Mouse (Mus musculus) left cerebral cortex, postnatal 4 days (tissue): ENCODE data around the gene Ccdc144b. TPM values are rescaled to one million over a fixed set of nuclear protein-coding genes. Genes with fewer than 3 reads are reported as not detected.

Experiments
- DNase-seq: peaks from one replicate; pipeline ENCODE4 v3.0.0-alpha.2; 2022
- intact Hi-C: fragments of 180-260 bp; cut with DNase I; formaldehyde crosslinking; loops from one replicate; pipeline ENCODE4 v1.15.1; 2025
- total RNA-seq, 2 experiments: library from RNA; stranded (reverse); gene quantifications; 2 replicates each; pipeline ENCODE4 v1.2.3; 2021

Gene Ccdc144b
- not detected for total RNA-seq

DNA sequence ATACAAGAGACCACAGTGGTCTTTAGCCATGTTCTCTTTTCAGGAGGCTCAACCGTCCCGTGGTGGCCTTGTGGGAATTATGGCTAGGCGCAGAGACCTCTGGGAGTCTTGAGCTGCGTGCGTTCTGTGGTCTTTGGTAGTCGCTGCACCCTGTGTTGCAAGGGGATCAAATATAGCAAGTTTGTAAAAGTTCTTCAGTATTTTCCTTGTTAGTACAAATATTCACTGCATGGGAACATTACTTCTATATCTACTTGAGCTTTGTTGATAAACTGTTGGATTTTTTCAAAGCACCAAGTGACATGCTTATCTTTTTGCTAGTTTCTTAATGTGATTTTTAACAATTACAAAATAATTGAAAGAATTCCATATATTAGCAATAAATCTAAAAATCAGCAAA, at the start of gene Ccdc144b:
Gene Ccdc144b, minus strand, starts transcription at position 101 of the 400 bp plus-strand sequence.
- intact Hi-C loops, result no loop called here
- no peak for DNase-seq

DNA sequence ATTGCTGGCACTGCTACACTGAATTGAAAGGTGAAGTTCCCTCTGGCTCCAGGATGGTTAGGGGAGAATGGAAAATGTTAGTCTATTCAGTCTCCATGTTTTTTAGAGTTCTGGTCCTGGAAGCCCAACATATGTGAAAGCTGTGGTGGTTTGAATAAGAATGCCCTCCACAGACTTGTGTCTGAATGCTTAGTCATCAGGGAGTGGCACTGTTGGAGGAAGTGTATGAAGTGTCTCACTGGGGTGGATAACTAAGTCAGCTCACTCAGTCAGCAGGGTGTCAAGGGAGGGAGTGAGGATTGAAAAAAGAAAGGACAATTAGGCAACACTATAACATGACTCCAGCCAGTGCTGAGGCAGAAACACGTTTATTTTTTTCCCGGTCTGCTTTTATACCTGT, 42.0 kb upstream of the Ccdc144b start:
- DNase-seq, result no peak
- intact Hi-C loops, result no loop called here

DNA sequence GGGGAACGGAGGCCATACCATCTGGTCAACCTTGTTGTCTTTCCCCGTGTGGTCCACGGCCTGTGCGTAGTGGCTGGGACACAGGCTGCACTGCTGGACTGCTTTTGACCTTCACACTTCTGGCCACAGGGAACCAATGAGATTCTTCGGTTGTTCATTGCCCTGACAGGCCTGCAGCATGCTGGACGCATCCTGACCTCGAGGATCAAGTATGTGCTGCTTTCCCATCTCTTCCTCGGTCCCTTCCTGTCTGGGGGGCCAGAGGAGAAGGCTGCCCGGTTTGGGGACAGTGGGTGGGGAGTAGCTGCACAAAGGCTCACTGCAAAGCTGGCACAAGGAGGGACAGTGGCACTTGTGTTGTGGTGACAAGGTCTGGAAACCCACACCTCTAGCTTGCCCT, 34.2 kb upstream of the Ccdc144b start:
- DNase-seq, result no peak
- intact Hi-C loops, result loop anchor here (10.0 kb wide), 1 partner anchor 357 kb away; no protein-coding TSS in a partner anchor

DNA sequence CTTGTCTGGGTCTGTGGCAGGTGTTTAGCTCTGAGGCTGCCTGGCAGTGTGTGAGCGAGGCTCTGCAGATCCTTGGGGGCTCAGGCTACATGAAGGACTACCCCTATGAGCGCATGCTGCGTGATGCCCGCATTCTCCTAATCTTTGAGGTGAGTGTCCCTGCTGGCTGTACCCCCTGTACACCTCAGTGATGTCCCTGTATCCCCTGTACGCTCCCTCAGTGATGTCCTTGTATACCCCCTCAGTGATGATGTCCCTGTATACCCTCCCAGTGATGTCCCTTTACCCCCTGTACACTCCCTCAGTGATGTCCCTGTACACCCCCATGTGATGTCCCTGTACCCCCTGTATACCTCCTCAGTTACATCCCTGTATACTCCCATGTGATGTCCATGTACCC, 32.0 kb upstream of the Ccdc144b start:
- intact Hi-C loops, result loop anchor here (10.0 kb wide), 1 partner anchor 359 kb away; no protein-coding TSS in a partner anchor

DNA sequence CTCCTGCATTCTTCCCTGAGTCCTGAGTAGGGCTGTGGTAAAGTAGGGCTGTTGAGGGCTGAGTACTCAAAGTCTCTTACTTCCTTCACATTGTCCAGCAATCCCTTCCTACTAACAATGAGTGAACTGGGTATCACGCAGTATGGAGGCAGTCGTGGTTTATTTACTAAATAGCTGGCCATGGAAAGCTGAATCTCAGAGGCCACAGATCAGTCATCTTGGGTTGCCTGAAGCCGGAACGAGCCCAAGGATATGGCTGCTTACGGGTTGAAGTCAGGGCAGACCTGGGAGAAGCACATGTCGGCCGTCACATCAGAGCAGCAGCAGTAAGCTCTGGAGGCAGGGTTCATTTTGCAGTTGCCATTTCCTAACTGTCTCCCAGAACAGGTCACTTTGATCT, 30.0 kb upstream of the Ccdc144b start:
- DNase-seq, result no peak
- intact Hi-C loops, result loop anchor here (10.0 kb wide), 1 partner anchor 361 kb away; no protein-coding TSS in a partner anchor

More for the DNA sequence above, 32.0 kb upstream of the Ccdc144b start:
- no peak for DNase-seq

DNA sequence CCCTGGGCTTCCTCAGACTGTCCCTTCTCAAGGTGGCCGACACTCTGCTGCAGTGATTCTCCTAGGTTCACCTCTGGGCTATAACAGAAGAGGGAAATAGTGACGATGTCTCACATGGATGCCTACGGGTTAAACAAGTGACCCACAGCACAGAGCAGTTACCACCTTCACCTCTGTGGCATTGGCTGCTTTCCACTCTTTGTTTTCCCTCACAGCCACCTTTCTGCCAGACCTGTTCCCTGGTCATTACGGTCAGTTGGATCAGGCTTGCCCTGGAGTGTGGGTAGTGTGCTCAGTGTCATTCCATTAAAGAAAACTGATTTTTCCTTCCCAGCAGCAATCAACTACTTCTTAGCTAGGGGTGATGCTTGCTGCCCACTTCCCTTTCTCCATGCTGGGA, 29.5 kb upstream of the Ccdc144b start:
- no peak for DNase-seq
- intact Hi-C loops, result loop anchor here (10.0 kb wide), 1 partner anchor 362 kb away; no protein-coding TSS in a partner anchor

DNA sequence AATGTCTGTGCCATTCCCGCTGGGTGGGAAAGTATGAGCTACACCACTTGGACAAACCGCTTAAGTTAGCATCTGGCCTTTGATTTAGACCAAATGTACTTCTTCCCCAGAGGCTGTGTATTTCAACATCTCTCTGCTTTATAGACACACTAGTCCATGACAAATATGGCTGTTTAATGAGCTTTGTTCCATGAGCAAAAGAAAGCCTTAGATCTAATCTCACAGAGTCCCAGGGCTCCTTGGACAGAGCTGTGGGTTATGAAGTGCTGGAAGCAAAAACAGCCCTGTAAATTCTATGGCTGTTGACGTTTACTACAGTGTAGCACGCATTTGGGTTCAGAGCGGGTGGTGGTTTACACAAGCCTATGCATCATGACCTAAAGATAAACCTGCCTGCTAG, 27.4 kb upstream of the Ccdc144b start:
- intact Hi-C loops, result loop anchor here (10.0 kb wide), 1 partner anchor 364 kb away; no protein-coding TSS in a partner anchor
- no peak for DNase-seq

DNA sequence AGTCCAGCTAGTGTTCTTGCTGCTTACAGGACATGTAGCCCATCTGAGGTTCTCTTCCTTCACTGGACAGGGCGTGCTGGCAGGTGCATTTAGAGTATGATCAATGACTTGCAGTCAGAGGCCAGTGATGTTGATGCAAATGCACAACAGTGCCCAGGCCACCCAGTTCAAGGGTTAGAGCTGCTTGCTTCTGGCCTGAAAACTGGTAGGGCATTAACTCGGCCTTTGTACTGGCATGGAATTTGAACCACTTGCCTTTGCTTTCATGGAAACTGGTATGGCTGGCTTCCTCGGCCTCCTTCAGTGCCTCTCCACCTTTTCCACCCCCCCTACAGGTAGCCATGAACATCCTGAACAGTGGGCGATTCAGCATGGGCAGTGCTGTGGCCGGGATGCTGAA, 26.5 kb upstream of the Ccdc144b start:
- intact Hi-C loops, result loop anchor here (10.0 kb wide), 1 partner anchor 365 kb away; no protein-coding TSS in a partner anchor
- DNase-seq, result no peak

DNA sequence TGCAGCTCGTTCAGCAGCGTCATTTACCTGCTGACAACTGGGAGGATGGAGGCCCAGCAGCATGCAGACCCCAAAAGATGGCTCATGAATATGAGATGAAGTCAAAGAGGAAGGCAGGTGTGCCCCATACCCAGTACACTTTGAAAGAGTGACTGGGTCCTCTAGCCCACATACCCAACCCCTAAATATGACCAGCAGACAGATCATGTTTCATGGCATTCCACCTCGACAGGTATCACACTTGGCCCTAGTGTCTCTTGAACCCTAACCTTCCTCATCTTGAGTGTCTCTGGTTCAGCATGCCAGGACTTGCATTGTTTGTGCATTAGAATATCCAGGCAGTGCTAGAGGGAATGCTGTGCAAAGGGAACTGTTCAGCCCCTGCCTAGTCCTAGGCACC, 24.0 kb upstream of the Ccdc144b start:
- no peak for DNase-seq
- intact Hi-C loops, result no loop called here

DNA sequence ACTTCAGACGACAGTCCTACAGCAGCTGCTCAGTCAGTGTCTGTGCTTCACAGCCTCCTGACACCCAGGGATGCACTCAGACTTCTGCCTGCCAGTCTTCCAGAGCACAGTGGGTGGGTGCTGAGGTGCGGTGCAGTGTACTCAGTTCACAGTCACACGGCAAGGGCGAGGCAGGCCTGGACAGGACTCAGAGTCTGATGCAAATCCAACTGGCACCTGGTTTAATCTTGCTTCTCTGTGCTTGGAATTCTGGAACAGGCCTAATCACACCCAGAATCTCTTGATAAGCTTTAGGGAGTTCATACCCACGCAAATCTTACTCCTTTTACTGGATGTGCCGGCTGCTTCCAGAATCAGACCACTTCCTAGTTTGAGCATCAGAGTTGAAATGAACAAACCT, 22.1 kb upstream of the Ccdc144b start:
- intact Hi-C loops, result no loop called here
- no peak for DNase-seq

DNA sequence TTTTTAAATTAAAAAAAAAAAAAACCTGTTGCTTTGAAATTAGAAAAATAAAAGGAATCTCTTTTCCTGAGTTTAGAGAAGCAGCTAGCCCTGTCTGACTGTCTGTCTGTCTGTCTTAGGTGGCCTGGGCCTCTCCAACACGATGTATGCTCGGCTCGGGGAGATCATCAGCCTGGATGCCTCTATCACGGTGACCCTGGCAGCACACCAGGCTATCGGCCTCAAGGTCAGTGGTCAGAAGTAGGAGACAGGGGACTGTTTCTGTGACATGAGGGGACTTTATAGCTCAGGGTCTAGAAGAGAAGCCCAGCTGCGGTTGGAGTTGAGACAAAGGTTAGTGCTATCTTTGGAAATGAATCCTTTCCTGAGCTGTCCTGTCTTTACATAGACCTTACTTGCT, 20.9 kb upstream of the Ccdc144b start:
- DNase-seq, result no peak
- intact Hi-C loops, result no loop called here

DNA sequence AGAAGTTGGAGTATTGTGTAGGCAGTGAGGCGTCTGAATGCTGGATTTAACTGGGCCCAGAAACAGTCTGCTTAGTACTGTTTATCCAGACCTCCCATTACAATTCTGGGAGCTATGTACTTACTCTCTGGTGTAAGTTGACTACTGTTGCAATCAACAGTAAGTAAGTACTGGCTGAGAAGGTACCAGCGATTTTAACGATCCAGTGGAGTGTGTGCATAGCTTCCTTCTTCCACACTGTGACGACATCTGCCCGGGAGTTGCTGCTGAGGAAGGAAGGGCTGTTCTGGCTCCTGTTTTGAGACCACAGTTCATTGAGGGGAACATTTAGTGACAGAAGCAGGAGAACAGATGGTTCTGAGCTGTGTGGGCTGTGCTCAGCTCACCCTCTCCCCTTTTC, 17.7 kb upstream of the Ccdc144b start:
- intact Hi-C loops, result no loop called here
- no peak for DNase-seq

DNA sequence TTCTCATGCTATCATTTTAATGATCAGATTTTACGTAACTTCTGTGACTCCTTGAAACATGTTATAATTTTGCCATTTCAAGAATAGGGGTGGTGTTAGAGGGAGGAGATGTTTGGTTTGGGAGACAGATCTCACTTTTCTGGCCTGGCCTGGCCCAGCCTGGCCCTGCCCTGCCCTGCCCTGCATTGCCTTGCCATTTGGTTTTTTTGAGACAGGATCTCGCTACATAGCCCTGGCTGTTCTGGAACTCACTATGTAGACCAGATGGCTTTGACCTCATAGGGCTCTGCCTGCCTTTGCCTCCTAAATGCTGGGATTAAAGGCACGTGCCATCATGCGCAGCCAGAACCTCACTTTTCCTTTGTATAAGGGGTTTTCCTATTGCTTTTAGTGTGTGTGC, 17.1 kb upstream of the Ccdc144b start:
- intact Hi-C loops, result no loop called here
- no peak for DNase-seq

DNA sequence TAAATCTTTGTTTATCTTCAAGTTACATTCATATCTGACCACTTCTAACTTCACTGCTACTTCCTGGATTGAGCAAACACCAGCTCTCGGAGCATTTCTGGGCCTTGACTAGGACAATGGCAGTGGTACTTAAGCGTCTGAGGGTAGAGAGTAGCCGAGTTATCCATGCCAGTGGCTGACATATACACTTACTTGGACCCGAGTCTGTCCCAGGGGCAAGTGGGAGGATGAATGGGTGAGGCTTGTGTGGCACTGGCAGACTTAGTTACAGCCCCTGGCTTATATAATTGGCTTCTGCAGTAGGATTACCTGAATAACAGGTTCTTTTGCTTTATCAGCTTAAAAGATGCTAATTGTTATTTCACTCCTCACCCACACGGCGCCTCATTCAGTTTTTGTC, 14.4 kb upstream of the Ccdc144b start:
- DNase-seq, result no peak
- intact Hi-C loops, result no loop called here

DNA sequence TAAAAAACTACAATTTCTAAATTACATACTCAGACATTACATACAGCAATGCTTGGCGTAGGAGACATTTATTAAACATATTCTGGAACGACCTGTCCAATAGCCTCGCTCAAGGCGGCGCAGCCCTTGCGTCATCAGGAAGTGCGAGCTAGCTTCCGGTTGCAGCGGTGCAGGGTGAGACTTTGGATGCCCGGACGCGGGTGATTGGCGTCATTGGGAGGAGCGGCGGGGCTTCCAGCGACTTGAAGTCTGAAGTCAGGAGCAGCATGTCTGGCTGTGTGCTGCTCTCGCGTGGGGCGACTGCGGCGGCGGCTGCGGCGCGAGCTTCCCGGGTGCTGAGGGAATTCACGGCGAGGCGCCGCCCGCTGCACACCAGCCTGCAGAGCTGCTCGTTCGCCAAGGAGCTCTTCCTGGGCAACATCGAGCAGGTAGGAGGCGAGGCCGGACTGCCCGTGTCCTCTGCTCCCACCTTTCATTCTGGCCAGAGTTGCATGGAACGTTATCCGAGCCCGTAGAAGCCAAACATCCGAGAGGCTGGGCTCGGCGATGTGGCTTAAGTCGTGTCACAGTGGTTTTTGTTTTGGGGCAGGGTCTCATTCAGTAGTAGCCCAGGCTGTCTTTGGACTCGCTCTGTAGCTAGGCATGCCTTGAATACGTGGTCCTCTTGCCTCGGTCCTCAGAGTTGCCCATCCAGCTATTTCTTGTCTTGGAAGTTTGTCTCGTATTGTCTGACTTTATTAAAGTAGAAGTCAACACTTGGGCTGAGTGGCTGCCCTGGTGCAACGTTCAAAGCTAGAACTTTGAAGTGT, 12.7 kb upstream of the Ccdc144b start, which contains the start of gene Acad9:
Gene Acad9, plus strand, starts transcription at position 137 of the 809 bp plus-strand sequence.
- peak; percentile 95 for DNase-seq
- intact Hi-C loops, result no loop called here

DNA sequence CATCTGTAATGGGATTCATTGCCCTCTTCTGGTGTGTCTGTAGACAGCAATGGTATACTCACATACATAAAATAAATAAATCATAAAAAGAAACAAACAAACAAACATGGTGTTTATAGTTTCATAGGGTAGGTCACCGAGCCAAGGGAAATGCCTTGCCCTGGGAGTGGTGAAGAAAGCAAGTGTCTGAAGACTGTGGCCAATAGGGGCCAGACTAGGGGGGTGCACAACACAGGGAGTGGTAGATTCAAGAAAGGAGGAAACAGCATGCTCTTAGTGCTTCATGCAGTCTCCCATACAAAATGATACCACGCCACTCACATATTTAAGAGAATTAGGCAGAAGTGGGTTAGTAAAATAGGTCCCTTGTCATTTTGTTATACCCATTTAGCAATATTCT, 11.8 kb upstream of the Ccdc144b start:
- intact Hi-C loops, result no loop called here
- no peak for DNase-seq

DNA sequence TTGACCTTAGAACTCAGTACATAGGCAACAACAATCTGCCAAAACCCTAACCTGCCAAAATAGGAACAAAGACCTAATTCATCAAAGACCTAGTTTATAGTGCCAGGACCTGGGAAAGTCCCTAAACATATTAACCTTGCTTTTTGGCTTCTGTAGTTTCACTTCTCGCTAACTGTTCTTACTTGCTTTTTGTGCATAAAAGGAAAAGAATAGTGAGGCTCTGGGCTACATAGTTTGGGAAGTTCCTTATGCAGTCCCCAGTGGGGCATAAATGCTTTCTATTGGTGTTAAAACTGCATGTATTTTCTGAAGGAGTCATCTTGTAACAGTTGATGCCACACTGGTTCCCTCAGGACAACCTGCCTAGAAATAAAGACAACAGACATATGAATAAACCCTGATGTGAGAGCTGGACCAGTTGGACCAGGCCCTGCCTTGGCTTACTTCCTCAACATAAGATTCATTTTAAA, 11.3 kb upstream of the Ccdc144b start:
- intact Hi-C loops, result loop anchor here (5.0 kb wide), 1 partner anchor 372 kb away; no protein-coding TSS in a partner anchor
- DNase-seq, result no peak

DNA sequence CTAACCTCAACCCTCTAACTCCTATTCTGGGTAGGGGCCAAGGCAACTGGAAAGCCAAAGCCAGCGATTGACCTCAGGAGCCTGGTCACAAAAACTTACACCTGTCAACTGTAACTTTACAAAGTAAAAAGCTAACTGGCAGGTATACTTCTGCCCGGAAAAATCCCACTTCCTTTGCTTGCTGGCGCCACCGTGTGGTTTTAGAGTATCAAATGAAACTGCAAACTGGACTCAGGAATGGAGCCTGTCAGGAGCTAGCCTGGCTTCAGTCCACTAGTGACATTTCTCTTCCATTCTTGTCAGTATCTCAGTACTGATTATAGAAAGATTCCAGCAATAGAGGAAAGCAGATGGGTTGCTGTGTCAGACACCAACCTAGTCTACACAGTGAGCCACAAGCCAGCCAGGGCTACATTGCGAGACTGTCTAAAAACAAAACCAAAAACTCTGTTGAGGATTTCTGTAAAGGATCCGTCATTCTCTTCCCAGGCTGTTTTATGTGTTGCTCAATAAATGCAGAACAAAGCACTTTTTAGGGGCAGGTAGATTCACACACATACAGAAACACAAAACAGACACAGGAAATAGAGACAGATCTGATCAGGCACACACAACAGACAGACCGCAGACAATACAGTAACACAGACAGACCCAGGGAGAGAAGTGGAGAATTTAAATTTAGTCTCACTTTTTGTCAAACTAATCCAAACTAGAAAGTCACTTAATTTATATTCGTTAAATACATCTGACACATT, 6.9 kb upstream of the Ccdc144b start:
- intact Hi-C loops, result loop anchor here (5.0 kb wide), 1 partner anchor 368 kb away; no protein-coding TSS in a partner anchor
- peak; percentile 63 for DNase-seq

DNA sequence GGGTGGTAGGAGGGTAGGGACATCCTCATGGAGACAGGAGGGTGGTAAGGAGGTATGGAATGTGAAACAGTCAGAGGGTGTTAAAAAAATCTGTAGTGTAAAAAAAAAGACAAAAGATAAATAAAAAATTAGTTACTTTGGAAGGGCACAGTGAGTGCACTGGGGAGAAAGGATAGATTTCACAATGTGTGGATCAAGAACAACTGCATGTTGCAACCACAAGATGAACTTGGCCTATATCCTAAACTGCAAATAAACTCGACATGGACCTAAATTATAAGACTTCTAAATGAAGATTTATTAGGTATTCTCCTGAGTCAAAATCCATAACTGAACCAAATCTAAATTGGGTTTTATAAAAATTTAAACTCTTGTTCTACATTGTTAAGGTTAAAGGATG, 4.2 kb downstream of the Ccdc144b start:
- intact Hi-C loops, result no loop called here
- no peak for DNase-seq

DNA sequence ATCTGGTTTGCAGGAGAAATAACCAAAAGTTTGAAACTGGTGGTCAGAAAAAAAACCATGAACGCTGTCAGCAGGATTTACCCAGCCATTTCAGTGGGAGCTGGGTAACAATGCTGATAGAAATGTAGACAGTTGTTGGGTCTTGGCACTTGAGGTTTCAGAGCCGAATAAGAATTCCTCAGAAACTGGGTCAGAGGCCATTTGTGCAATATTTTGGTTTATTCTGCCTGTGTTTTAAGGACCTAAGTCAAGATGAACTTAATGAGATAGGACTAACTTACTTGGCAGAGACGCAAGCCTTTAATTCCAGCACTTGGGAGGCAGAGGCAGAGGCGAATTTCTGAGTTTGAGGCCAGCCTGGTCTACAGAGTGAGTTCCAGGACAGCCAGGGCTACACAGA, 8.3 kb downstream of the Ccdc144b start:
- no peak for DNase-seq
- intact Hi-C loops, result no loop called here

DNA sequence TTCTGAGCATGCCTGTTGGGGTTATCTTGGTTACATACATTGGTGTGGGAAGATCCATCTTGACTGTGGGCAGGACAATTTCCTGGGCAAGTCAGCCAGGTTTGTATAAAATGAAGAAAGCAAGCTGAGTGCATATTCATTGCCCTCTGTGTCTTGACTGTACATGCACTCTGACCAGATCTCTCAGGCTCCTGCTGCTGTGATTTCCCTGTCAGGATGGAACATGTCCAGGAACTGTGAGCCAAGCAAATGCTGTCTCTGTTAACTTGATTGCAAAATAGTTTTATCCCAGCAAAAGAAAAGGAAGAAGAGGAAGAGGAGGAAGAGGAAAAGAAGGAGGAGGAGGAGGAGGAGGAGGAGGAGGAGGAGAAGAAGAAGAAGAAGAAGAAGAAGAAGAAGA, 8.8 kb downstream of the Ccdc144b start:
- intact Hi-C loops, result no loop called here
- no peak for DNase-seq
